Mouse (Mus musculus) layer of hippocampus, adult 9-11 months (tissue): Measurements from ENCODE around the gene Fnip2.

Source experiments
- DNase-seq: peaks from one replicate; pipeline ENCODE4 v3.0.0; 2022

The Fnip2 gene

GRCm38 (mm10) chr3:79527921-79528320 lies 39.7 kb downstream of the Fnip2 start:
- no peak for DNase-seq

GRCm38 (mm10) chr3:79527521-79527920 lies 40.1 kb downstream of the Fnip2 start:
- DNase-seq, result no peak

- DNase-seq, result no peak
Observed at GRCm38 (mm10) chr3:79523349-79523748, 44.2 kb downstream of the Fnip2 start.

- DNase-seq, result no peak
Observed at GRCm38 (mm10) chr3:79519862-79520261, 47.7 kb downstream of the Fnip2 start.

GRCm38 (mm10) chr3:79518761-79519527 lies 48.7 kb downstream of the Fnip2 start:
- DNase-seq, result no peak

GRCm38 (mm10) chr3:79517884-79518591 lies 49.6 kb downstream of the Fnip2 start:
- DNase-seq, result peak; percentile 63

GRCm38 (mm10) chr3:79516958-79517357 lies 50.6 kb downstream of the Fnip2 start:
- no peak for DNase-seq

GRCm38 (mm10) chr3:79516099-79516920 lies 51.3 kb downstream of the Fnip2 start:
- DNase-seq, result no peak

- peak; percentile 33 for DNase-seq
Observed at GRCm38 (mm10) chr3:79514304-79514703, 53.3 kb downstream of the Fnip2 start.

- DNase-seq, result no peak
Observed at GRCm38 (mm10) chr3:79501166-79501728, 66.3 kb downstream of the Fnip2 start.

GRCm38 (mm10) chr3:79500279-79500678 lies 67.3 kb downstream of the Fnip2 start:
- no peak for DNase-seq

- no peak for DNase-seq
Observed at GRCm38 (mm10) chr3:79496668-79497067, 70.9 kb downstream of the Fnip2 start.

- DNase-seq, result peak; percentile 32
Observed at GRCm38 (mm10) chr3:79495151-79495550, 72.4 kb downstream of the Fnip2 start.

GRCm38 (mm10) chr3:79494028-79494427 lies 73.6 kb downstream of the Fnip2 start:
- DNase-seq, result no peak

GRCm38 (mm10) chr3:79493064-79493463 lies 74.5 kb downstream of the Fnip2 start:
- no peak for DNase-seq

GRCm38 (mm10) chr3:79491614-79492013 lies 76.0 kb downstream of the Fnip2 start:
- no peak for DNase-seq

GRCm38 (mm10) chr3:79490102-79490501 lies 77.5 kb downstream of the Fnip2 start:
- no peak for DNase-seq

- DNase-seq, result no peak
Observed at GRCm38 (mm10) chr3:79488025-79488424, 79.6 kb downstream of the Fnip2 start.

- no peak for DNase-seq
Observed at GRCm38 (mm10) chr3:79484286-79485063, 83.1 kb downstream of the Fnip2 start.

- DNase-seq, result no peak
Observed at GRCm38 (mm10) chr3:79478880-79479279, 88.7 kb downstream of the Fnip2 start.

- no peak for DNase-seq
Observed at GRCm38 (mm10) chr3:79478400-79478799, 89.2 kb downstream of the Fnip2 start.

- no peak for DNase-seq
Observed at GRCm38 (mm10) chr3:79475980-79476379, 91.6 kb downstream of the Fnip2 start.
